Mouse (Mus musculus): ENCODE data around the gene P2ry2. TPM values are rescaled to one million over a fixed set of nuclear protein-coding genes. Genes with fewer than 3 reads are reported as not detected.

Gene P2ry2
- total RNA-seq, 2 experiments from 2014 or later, result 2.7 to 2.8 TPM

Other genes with a start within 250 kb of the P2ry2 start
- 1 to 10 TPM; 5.8 to 6.0 TPM for gene Relt, start 149.4 kb downstream of the P2ry2 start, total RNA-seq (2021)
- 10 to 100 TPM; 73.3 to 79.3 TPM for gene Arhgef17, start 80.8 kb downstream of the P2ry2 start, total RNA-seq (2021)
- gene P2ry6, start 38.2 kb downstream of the P2ry2 start, total RNA-seq (2021), result 1 to 10 TPM; 6.5 to 7.1 TPM
- gene Fchsd2, start 80.0 kb upstream of the P2ry2 start, total RNA-seq (2021), result 10 to 100 TPM; 37.8 to 39.9 TPM